Mouse (Mus musculus) E14TG2a.4 (cell line): ENCODE results near the gene Nfil3.

ENCODE experiments used
- CTCF ChIP-seq: conservative IDR thresholded peaks from 2 replicates; pipeline ENCODE4 v1.5.1; 2014; ENCODE audit warnings: low read length
- NANOG ChIP-seq: IDR thresholded peaks from 2 replicates; pipeline ENCODE4 v1.6.1; 2014; ENCODE audit warnings: borderline replicate concordance, low read length, mixed read lengths
- POU5F1 ChIP-seq: IDR thresholded peaks from 2 replicates; pipeline ENCODE4 v1.6.1; 2014; ENCODE audit warnings: low read length, borderline replicate concordance

- TF ChIP-seq CTCF (no peak), NANOG (no peak), POU5F1 (no peak)
Observed at GRCm38 (mm10) chr13:52980951-52981421, at the start of gene Nfil3.
